Mouse (Mus musculus) CH12.LX (cell line): ENCODE results near the gene Camsap2. TPM values are rescaled to one million over a fixed set of nuclear protein-coding genes. Genes with fewer than 3 reads are reported as not detected.

Source experiments
- DNase-seq: peaks from one replicate; pipeline ENCODE4 v3.0.0-alpha.2; 2013; ENCODE audit errors: extremely low read depth
- H3K27ac ChIP-seq: 2 replicates; pipeline ENCODE4 v1.5.1; 2012; ENCODE audit warnings: low read depth, mild to moderate bottlenecking, control low read depth, moderate library complexity; ENCODE audit not compliant: insufficient read depth
- H3K27me3 ChIP-seq: replicated peaks from 2 replicates; pipeline ENCODE3; 2012; ENCODE audit warnings: inconsistent platforms
- H3K36me3 ChIP-seq, 2 experiments: replicated peaks in 1 of 2; 2 replicates each; pipeline versions ENCODE3 to v1.6.1; 2012; ENCODE audit warnings: inconsistent platforms in 1 of 2, low read length in 1 of 2, mild to moderate bottlenecking in 1 of 2, mixed read lengths in 1 of 2, moderate library complexity in 1 of 2; ENCODE audit not compliant: control insufficient read depth in 1 of 2, insufficient read depth in 1 of 2
- H3K4me1 ChIP-seq, 2 experiments: 2 replicates each; pipeline ENCODE4 v1.6.1; 2012; ENCODE audit warnings: inconsistent platforms in 1 of 2, moderate library complexity in 1 of 2; ENCODE audit not compliant: insufficient read depth in 2 of 2, control insufficient read depth in 1 of 2
- H3K4me2 ChIP-seq: 2 replicates; pipeline ENCODE4 v1.6.1; 2012; ENCODE audit warnings: low read depth, mild to moderate bottlenecking, control low read depth; ENCODE audit not compliant: poor library complexity, insufficient read depth, severe bottlenecking
- H3K4me3 ChIP-seq, 3 experiments: fragments of 150-350 bp in 1 of 3; sonication (generic) in 1 of 3; replicated peaks in 1 of 3; 2 replicates each; pipeline versions ENCODE3 to v1.5.1; 2011 to 2012; ENCODE audit warnings: low read depth in 2 of 3, low read length in 2 of 3, mild to moderate bottlenecking in 2 of 3, moderate library complexity in 2 of 3, control low read depth in 1 of 3, improper control_type of control experiment in 1 of 3, inconsistent platforms in 1 of 3, mixed read lengths in 1 of 3; ENCODE audit not compliant: poor library complexity in 1 of 3
- H3K79me2 ChIP-seq: replicated peaks from 2 replicates; pipeline ENCODE4 v1.6.1; 2012; ENCODE audit warnings: mild to moderate bottlenecking, moderate library complexity; ENCODE audit not compliant: control insufficient read depth, poor library complexity, insufficient read depth, severe bottlenecking; ENCODE audit errors: extremely low read depth
- H3K9ac ChIP-seq: 2 replicates; pipeline ENCODE4 v1.6.1; 2012; ENCODE audit warnings: low read depth, mild to moderate bottlenecking, control low read depth, moderate library complexity; ENCODE audit not compliant: insufficient read depth
- H3K9me3 ChIP-seq: replicated peaks from 2 replicates; pipeline ENCODE3; 2012; ENCODE audit warnings: low read length, inconsistent platforms, mixed read lengths
- BHLHE40 ChIP-seq: IDR thresholded peaks from 2 replicates; pipeline ENCODE4 v1.6.1; 2011; ENCODE audit warnings: mild to moderate bottlenecking, low read depth, low read length, improper control_type of control experiment
- CHD1 ChIP-seq: IDR thresholded peaks from 2 replicates; pipeline ENCODE4 v1.6.1; 2012; ENCODE audit warnings: low read depth, low read length, improper control_type of control experiment, inconsistent platforms
- CHD2 ChIP-seq: IDR thresholded peaks from 2 replicates; pipeline ENCODE4 v1.6.1; 2011; ENCODE audit warnings: low read length, improper control_type of control experiment
- CTCF ChIP-seq, 2 experiments: IDR thresholded peaks in 1 of 2; conservative IDR thresholded peaks in 1 of 2; 2 replicates each; pipeline ENCODE4 v1.5.1; 2011 to 2012; ENCODE audit warnings: low read depth in 2 of 2, low read length in 2 of 2, improper control_type of control experiment in 1 of 2, inconsistent platforms in 1 of 2, mild to moderate bottlenecking in 1 of 2, moderate library complexity in 1 of 2
- GABPA ChIP-seq: IDR thresholded peaks from 2 replicates; pipeline ENCODE4 v1.6.1; 2012; ENCODE audit warnings: low read depth, low read length, improper control_type of control experiment, inconsistent platforms; ENCODE audit not compliant: insufficient replicate concordance
- JUND ChIP-seq: conservative IDR thresholded peaks from 2 replicates; pipeline ENCODE4 v1.6.1; 2011; ENCODE audit warnings: low read depth, low read length, improper control_type of control experiment
- KAT2A ChIP-seq: IDR thresholded peaks from 2 replicates; pipeline ENCODE4 v1.6.1; 2012; ENCODE audit warnings: low read length, improper control_type of control experiment, inconsistent platforms; ENCODE audit not compliant: insufficient replicate concordance
- MAFK ChIP-seq: IDR thresholded peaks from 2 replicates; pipeline ENCODE4 v1.6.1; 2011; ENCODE audit warnings: low read length, improper control_type of control experiment; ENCODE audit not compliant: insufficient replicate concordance
- MEF2A ChIP-seq: IDR thresholded peaks from 2 replicates; pipeline ENCODE4 v1.6.1; 2014; ENCODE audit warnings: low read depth, mild to moderate bottlenecking, inconsistent platforms, low read length, improper control_type of control experiment, borderline replicate concordance
- MXI1 ChIP-seq: IDR thresholded peaks from 2 replicates; pipeline ENCODE4 v1.6.1; 2011; ENCODE audit warnings: mild to moderate bottlenecking, low read depth, low read length, improper control_type of control experiment
- MYC ChIP-seq: IDR thresholded peaks from 2 replicates; pipeline ENCODE4 v1.6.1; 2011; ENCODE audit warnings: low read depth, mild to moderate bottlenecking, improper control_type of control experiment, low read length
- NRF1 ChIP-seq: IDR thresholded peaks from 2 replicates; pipeline ENCODE4 v1.6.1; 2014; ENCODE audit warnings: low read depth, mild to moderate bottlenecking, inconsistent platforms, low read length, improper control_type of control experiment, moderate library complexity
- PAX5 ChIP-seq: IDR thresholded peaks from 2 replicates; pipeline ENCODE4 v1.6.1; 2012; ENCODE audit warnings: low read length, inconsistent platforms, mixed read lengths
- POLR2AphosphoS2 ChIP-seq: IDR thresholded peaks from 2 replicates; pipeline ENCODE4 v1.6.1; 2011; ENCODE audit warnings: low read depth, low read length, improper control_type of control experiment
- RCOR1 ChIP-seq: conservative IDR thresholded peaks from 2 replicates; pipeline ENCODE4 v1.6.1; 2012; ENCODE audit warnings: low read depth, mild to moderate bottlenecking, inconsistent platforms, low read length, improper control_type of control experiment
- SIN3A ChIP-seq: IDR thresholded peaks from 2 replicates; pipeline ENCODE4 v1.6.1; 2012; ENCODE audit warnings: low read length, improper control_type of control experiment, inconsistent platforms
- SMC3 ChIP-seq: IDR thresholded peaks from 2 replicates; pipeline ENCODE4 v1.6.1; 2011; ENCODE audit warnings: low read depth, low read length, improper control_type of control experiment
- UBTF ChIP-seq: IDR thresholded peaks from 2 replicates; pipeline ENCODE4 v1.6.1; 2012; ENCODE audit warnings: low read depth, mild to moderate bottlenecking, inconsistent platforms, low read length, improper control_type of control experiment, moderate library complexity
- USF1 ChIP-seq: IDR thresholded peaks from 2 replicates; pipeline ENCODE4 v1.6.1; 2014; ENCODE audit warnings: low read depth, mild to moderate bottlenecking, inconsistent platforms, low read length, improper control_type of control experiment
- USF2 ChIP-seq: conservative IDR thresholded peaks from 2 replicates; pipeline ENCODE4 v1.6.1; 2011; ENCODE audit warnings: low read depth, low read length, improper control_type of control experiment
- ZC3H11A ChIP-seq: IDR thresholded peaks from 2 replicates; pipeline ENCODE4 v1.6.1; 2012; ENCODE audit warnings: low read depth, mild to moderate bottlenecking, inconsistent platforms, low read length, improper control_type of control experiment
- ZNF384 ChIP-seq: IDR thresholded peaks from 2 replicates; pipeline ENCODE4 v1.6.1; 2012; ENCODE audit warnings: low read depth, low read length, improper control_type of control experiment, inconsistent platforms
- dilution Hi-C: fragments of 300-500 bp; cut with MboI; formaldehyde crosslinking; loops from 2 replicates; pipeline ENCODE4 v1.14.3; 2020; ENCODE audit warnings: low sequenced_read_pairs; ENCODE audit not compliant: extremely low pct_unique_long_range_greater_than_20kb, extremely low pct_ligation_motif_present
- in situ Hi-C: fragments of 300-500 bp; cut with MboI; formaldehyde crosslinking; loops from 3 replicates; pipeline ENCODE4 v1.14.3; 2019; ENCODE audit warnings: low sequenced_read_pairs, low pct_ligation_motif_present, low pct_unique_long_range_greater_than_20kb, mixed read lengths
- polyA plus RNA-seq: library from polyadenylated mRNA; unstranded; fragments of >175 nt; gene quantifications from 2 replicates; pipeline ENCODE4 v1.2.1, GENCODE M21; 2012; ENCODE audit warnings: low read depth; ENCODE audit not compliant: insufficient read length
- total RNA-seq, 2 experiments: library from RNA; depleted of rRNA; stranded (reverse); fragments of 300-350 nt in 1 of 2; fragments of >200 nt in 1 of 2; gene quantifications; 2 replicates each; pipeline ENCODE4 v1.2.3; 2012 to 2014

The Camsap2 gene
- total and polyA plus RNA-seq, 3 experiments, result 5.6 to 11.3 (median 9.5) TPM

- no peak overlapping the region for H3K4me3 ChIP-seq
- H3K27ac ChIP-seq, result no peak overlapping the region
- dilution Hi-C loops (no loop called here), in situ Hi-C loops (no loop called here)
- H3K27me3 ChIP-seq, result no peaks in the 10 kb centered on the region
- H3K4me2 ChIP-seq, result no peak overlapping the region
- no peak for DNase-seq
- TF ChIP-seq CHD1 (no peak), CTCF (conservative IDR thresholded peaks at IDR 0.05 in 1 of 2, IDR thresholded peaks at IDR 0.05 in 1 of 2; ENCODE audit: low read depth in 2 of 2, low read length in 2 of 2) (no peak), MXI1 (no peak), SIN3A (no peak), USF2 (no peak), POLR2AphosphoS2 (no peak), USF1 (no peak), MAFK (no peak), JUND (no peak), MYC (no peak), KAT2A (no peak), NRF1 (no peak), MEF2A (no peak)
- H3K9me3 ChIP-seq, result no peaks in the 10 kb centered on the region
- H3K9ac ChIP-seq, result no peak overlapping the region
- no peaks in the 10 kb centered on the region for H3K79me2 ChIP-seq
- no peaks in the 10 kb centered on the region for H3K36me3 ChIP-seq
- no peaks in the 10 kb centered on the region for H3K4me1 ChIP-seq
Measured at GRCm38 (mm10) chr1:136362567-136362966, 16.7 kb upstream of the Camsap2 start.

GRCm38 (mm10) chr1:136361373-136361772 is 15.5 kb upstream of the Camsap2 start:
- DNase-seq, result no peak
- no peak overlapping the region for H3K27ac ChIP-seq
- no peaks in the 10 kb centered on the region for H3K79me2 ChIP-seq
- no peak overlapping the region for H3K4me3 ChIP-seq
- no peaks in the 10 kb centered on the region for H3K27me3 ChIP-seq
- H3K4me1 ChIP-seq, result no peaks in the 10 kb centered on the region
- no peaks in the 10 kb centered on the region for H3K9me3 ChIP-seq
- H3K4me2 ChIP-seq, result no peak overlapping the region
- dilution Hi-C loops (no loop called here), in situ Hi-C loops (no loop called here)
- TF ChIP-seq UBTF (no peak), USF2 (no peak), BHLHE40 (no peak), CTCF (conservative IDR thresholded peaks at IDR 0.05 in 1 of 2, IDR thresholded peaks at IDR 0.05 in 1 of 2; ENCODE audit: low read depth in 2 of 2, low read length in 2 of 2) (no peak), USF1 (no peak), GABPA (no peak), PAX5 (no peak), SMC3 (no peak), MEF2A (no peak), ZNF384 (no peak), CHD2 (no peak), RCOR1 (no peak), ZC3H11A (no peak), KAT2A (no peak)
- H3K36me3 ChIP-seq, result no peaks in the 10 kb centered on the region
- H3K9ac ChIP-seq, result no peak overlapping the region
